Mouse (Mus musculus) midbrain, embryonic 14.5 days (tissue): ENCODE measurements at regions not wholly inside any gene's neighbourhood (a gene's known extent, or its start where the extent isn't known, plus 50 kb on each side); places are given as distances from the start of the nearest gene placed in this dataset.

Source experiments
- ATAC-seq: fragments of 200-750 bp; cut with Nextera tagmentation; 2 replicates; pipeline ENCODE4 v1.8.0; 2017; ENCODE audit warnings: moderate number of reproducible peaks, moderate library complexity; ENCODE audit not compliant: low FRiP score, low TSS enrichment
- DNase-seq: peaks from one replicate; pipeline ENCODE4 v3.0.0-alpha.2; 2015
- H3K27ac ChIP-seq: fragments of 300-500 bp; sonication (generic); replicated peaks from 2 replicates; pipeline ENCODE4 v1.5.1; 2014; ENCODE audit warnings: mild to moderate bottlenecking, low read depth, low read length, moderate library complexity
- H3K27me3 ChIP-seq: fragments of 300-500 bp; sonication (generic); 2 replicates; pipeline ENCODE4 v1.6.1; 2014; ENCODE audit warnings: low read length, control low read depth, mixed read lengths; ENCODE audit not compliant: control insufficient read depth, insufficient read depth
- H3K36me3 ChIP-seq: fragments of 300-500 bp; sonication (generic); 2 replicates; pipeline ENCODE4 v1.6.1; 2014; ENCODE audit warnings: low read length, control low read depth; ENCODE audit not compliant: control insufficient read depth, insufficient read depth
- H3K4me1 ChIP-seq: fragments of 300-500 bp; sonication (generic); 2 replicates; pipeline ENCODE4 v1.6.1; 2014; ENCODE audit warnings: mild to moderate bottlenecking, antibody characterized with exemption, low read length, control low read depth; ENCODE audit not compliant: control insufficient read depth, insufficient read depth
- H3K4me2 ChIP-seq: fragments of 300-500 bp; sonication (generic); 2 replicates; pipeline ENCODE4 v1.6.1; 2014; ENCODE audit warnings: mild to moderate bottlenecking, low read length, moderate library complexity
- H3K4me3 ChIP-seq: fragments of 300-500 bp; sonication (generic); replicated peaks from 2 replicates; pipeline ENCODE4 v1.5.1; 2014; ENCODE audit warnings: low read depth, low read length
- H3K9ac ChIP-seq: fragments of 300-500 bp; sonication (generic); replicated peaks from 2 replicates; pipeline ENCODE4 v1.6.1; 2014; ENCODE audit warnings: mild to moderate bottlenecking, low read length, moderate library complexity
- H3K9me3 ChIP-seq: fragments of 300-500 bp; sonication (generic); 2 replicates; pipeline ENCODE4 v1.6.1; 2016; ENCODE audit warnings: low read length, control low read depth, mixed read lengths; ENCODE audit not compliant: control insufficient read depth
- WGBS: fragments of 180-500 bp; shearing (Covaris S2); extraction: QIAGEN DNeasy Blood & Tissue Kit; methylation state at CpG from one replicate; pipeline ENCODE4 v1.1.7; 2014; 5-methylcytosine and 5-hydroxymethylcytosine counted together

DNA sequence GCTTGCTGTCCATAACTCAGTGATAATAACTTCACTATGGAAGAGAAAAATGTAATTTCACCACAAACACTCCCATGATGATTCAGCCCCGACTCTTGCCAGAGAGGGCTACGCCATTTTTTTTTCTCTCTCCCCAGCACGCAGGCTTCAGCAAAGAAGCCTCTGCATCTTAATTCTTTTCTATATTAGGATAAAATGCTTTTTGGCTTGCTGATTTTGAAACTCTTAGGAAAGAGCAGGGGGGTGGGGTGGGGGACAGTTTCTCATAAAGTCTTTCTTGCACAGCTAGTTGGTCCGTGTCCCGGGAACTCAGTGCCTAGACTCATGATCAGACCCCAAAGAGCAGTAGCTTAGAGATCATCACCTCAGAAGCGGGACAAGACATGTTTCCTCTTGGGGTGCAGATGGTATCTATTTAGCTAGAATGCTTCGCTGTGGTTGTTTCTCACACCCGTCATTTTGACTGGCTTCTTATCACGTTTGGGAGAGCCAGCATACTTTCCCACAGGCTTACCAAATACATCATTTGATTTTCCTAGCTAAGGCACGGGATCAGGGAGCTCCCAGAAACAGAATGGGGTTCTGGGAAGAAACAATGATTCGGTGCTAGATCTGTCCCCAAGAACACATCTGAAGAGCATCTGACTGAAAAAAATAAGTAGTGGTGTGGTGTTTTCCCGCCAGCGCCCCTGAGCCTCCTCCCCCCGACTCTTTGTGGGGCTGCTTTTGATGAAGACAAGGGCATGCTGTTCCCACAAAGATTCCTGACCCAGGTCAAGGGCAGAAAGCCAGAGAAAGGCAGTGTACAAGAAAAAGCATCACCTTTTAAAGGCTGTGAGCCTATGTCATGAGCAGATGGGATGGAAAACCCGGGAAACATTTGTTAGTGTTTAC lies 483.6 kb upstream of the Id4 start:
- H3K4me2 ChIP-seq: no peak overlapping the region
- no peaks in the 10 kb centered on the region for H3K36me3 ChIP-seq
- ATAC-seq: no peak
- no peaks in the 10 kb centered on the region for H3K27me3 ChIP-seq
- H3K4me3 ChIP-seq: no peak overlapping the region
- 0 out of 2 replicates have a peak overlapping the region, but pooled peaks have one; percentile 13 for H3K27ac ChIP-seq
- WGBS: 71% methylated on average over 15 of the region's 15 CpGs
- no peaks in the 10 kb centered on the region for H3K9me3 ChIP-seq
- no peak for DNase-seq
- no peak overlapping the region for H3K9ac ChIP-seq
- peaks cover 13% of the 10 kb centered on the region for H3K4me1 ChIP-seq

- H3K4me2 ChIP-seq: peak overlapping the region; percentile 32
- no peaks in the 10 kb centered on the region for H3K9me3 ChIP-seq
- no peaks in the 10 kb centered on the region for H3K36me3 ChIP-seq
- H3K4me1 ChIP-seq: peaks cover 13% of the 10 kb centered on the region
- DNase-seq: peak; percentile 67
- H3K27me3 ChIP-seq: no peaks in the 10 kb centered on the region
- H3K9ac ChIP-seq: no peak overlapping the region
- ATAC-seq: no peak
- no peak overlapping the region for H3K4me3 ChIP-seq
- peak overlapping the region; percentile 75 for H3K27ac ChIP-seq
- 31% methylated on average over 12 of the region's 14 CpGs for WGBS
Measured at GRCm38 (mm10) chr13:47778218-47779009, 482.6 kb upstream of the Id4 start.

- H3K9me3 ChIP-seq: no peaks in the 10 kb centered on the region
- no peak overlapping the region for H3K9ac ChIP-seq
- H3K36me3 ChIP-seq: no peaks in the 10 kb centered on the region
- 95% methylated on average over 3 of the region's 3 CpGs for WGBS
- no peak for ATAC-seq
- H3K4me3 ChIP-seq: no peak overlapping the region
- H3K27ac ChIP-seq: no peak overlapping the region
- H3K4me1 ChIP-seq: no peaks in the 10 kb centered on the region; the same call in 1 of the 2 replicates
- no peaks in the 10 kb centered on the region for H3K27me3 ChIP-seq
- no peak for DNase-seq
- no peak overlapping the region for H3K4me2 ChIP-seq
Measured at GRCm38 (mm10) chr13:47784406-47784805, 476.6 kb upstream of the Id4 start.

GRCm38 (mm10) chr13:47797859-47798258 lies 463.2 kb upstream of the Id4 start:
- Histone ChIP-seq H3K4me1 (no peaks in the 10 kb centered on the region), H3K9me3 (no peaks in the 10 kb centered on the region), H3K4me3 (no peak overlapping the region), H3K27me3 (no peaks in the 10 kb centered on the region), H3K27ac (no peak overlapping the region), H3K4me2 (no peak overlapping the region), H3K36me3 (no peaks in the 10 kb centered on the region), H3K9ac (no peak overlapping the region)
- DNase-seq (no peak), ATAC-seq (no peak)
- WGBS: 82% methylated on average over 4 of the region's 4 CpGs

GRCm38 (mm10) chr13:47811711-47812415 lies 449.2 kb upstream of the Id4 start:
- Histone ChIP-seq H3K4me3 (no peak overlapping the region), H3K4me1 (no peaks in the 10 kb centered on the region), H3K4me2 (no peak overlapping the region), H3K27me3 (no peaks in the 10 kb centered on the region), H3K9me3 (no peaks in the 10 kb centered on the region), H3K27ac (no peak overlapping the region), H3K36me3 (no peaks in the 10 kb centered on the region), H3K9ac (no peak overlapping the region)
- no peak for DNase-seq
- 81% methylated on average over 6 of the region's 6 CpGs for WGBS
- no peak for ATAC-seq

DNA sequence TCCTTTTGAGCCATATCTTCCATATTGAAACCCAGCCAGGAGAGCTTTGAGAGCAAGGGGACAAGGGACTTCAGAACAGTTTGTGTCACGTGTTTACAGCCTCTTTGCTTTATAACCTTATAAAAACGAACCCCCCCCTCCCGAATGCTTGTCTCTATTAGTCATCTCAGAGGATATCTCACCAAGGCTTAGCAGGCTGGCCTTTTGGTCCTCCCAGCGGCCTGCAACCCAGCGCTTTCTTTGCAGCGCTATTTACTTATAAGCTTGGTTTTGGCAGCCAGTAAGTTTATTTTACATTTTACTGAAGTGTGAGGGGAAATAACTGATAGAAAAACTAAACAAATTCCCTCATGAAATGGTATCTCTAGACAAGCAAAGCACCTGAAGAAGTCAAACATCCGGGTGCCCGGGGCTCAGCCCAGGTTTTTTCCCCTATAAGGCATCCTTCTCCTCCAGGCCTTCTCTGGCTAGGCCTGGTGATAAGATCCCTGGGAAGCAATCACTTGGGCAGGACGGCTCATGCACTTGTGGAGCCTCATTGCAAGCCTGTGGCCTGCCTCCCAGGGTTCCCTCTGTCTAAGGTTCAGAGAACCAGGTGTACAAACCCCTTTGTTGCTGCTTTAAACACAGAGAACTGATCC lies 442.0 kb upstream of the Id4 start:
- H3K27ac ChIP-seq: no peak overlapping the region
- no peak overlapping the region for H3K4me3 ChIP-seq
- ATAC-seq (no peak), DNase-seq (no peak)
- 83% methylated on average over 9 of the region's 9 CpGs for WGBS
- H3K9me3 ChIP-seq: no peaks in the 10 kb centered on the region
- no peaks in the 10 kb centered on the region for H3K4me1 ChIP-seq
- no peaks in the 10 kb centered on the region for H3K36me3 ChIP-seq
- H3K27me3 ChIP-seq: no peaks in the 10 kb centered on the region
- no peak overlapping the region for H3K4me2 ChIP-seq
- H3K9ac ChIP-seq: no peak overlapping the region

DNA sequence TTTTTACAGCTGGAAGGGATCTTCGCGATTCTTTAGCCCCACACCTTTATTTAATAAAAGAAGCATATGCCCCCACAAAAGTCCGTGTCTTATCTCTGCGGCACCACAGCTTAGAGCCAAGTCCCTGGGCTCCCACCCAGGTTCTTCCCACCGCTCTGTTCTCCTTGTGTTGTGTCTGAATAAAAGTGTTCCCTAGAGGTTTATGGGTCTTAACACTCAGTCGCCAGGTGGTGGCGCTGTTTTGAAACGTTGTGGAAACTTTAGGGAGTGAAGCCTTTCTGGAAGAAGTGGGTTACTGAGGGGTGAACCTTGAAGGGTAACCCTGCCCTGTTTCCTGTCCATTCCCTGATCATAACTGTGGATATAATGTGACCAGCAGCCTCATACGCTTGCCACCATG lies 424.5 kb upstream of the Id4 start:
- Histone ChIP-seq H3K9ac (no peak overlapping the region), H3K27me3 (no peaks in the 10 kb centered on the region), H3K4me1 (no peaks in the 10 kb centered on the region), H3K9me3 (no peaks in the 10 kb centered on the region), H3K27ac (no peak overlapping the region), H3K4me2 (no peak overlapping the region), H3K4me3 (no peak overlapping the region), H3K36me3 (no peaks in the 10 kb centered on the region)
- ATAC-seq: no peak
- peak; percentile 66 for DNase-seq
- WGBS: 42% methylated on average over 9 of the region's 9 CpGs

GRCm38 (mm10) chr13:47842418-47842817 lies 418.6 kb upstream of the Id4 start:
- Histone ChIP-seq H3K4me1 (peaks cover 13% of the 10 kb centered on the region), H3K27me3 (no peaks in the 10 kb centered on the region), H3K4me3 (no peak overlapping the region), H3K4me2 (no peak overlapping the region), H3K27ac (no peak overlapping the region; the same call in 1 of the 2 replicates), H3K9me3 (0 out of 2 replicates have a peak, but pooled peaks cover 2% of the 10 kb centered on the region), H3K9ac (no peak overlapping the region), H3K36me3 (no peaks in the 10 kb centered on the region)
- DNase-seq (no peak), ATAC-seq (no peak)
- WGBS: 91% methylated on average over 8 of the region's 8 CpGs
